Mouse (Mus musculus): ENCODE data around the gene Nradd.

Nradd gene

DNA sequence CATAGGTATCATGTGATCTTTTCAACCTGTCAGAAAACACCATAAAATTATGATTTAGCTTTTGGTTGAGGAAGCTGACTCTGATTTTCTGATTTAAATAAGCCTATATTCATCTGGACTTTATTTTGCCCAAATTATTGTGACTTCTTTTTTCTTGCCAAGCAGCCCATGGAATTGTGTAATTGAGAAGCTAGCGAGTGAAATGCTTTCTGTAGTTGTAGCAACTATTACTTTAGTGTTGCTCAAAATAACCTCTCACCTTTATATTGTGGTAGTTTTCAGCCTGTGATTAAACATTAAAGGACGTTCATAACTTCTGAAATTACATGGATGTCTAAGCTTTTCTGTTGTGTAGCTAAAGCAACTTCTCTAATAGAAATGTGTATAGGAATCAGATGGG lies 42.1 kb downstream of the Nradd start:
- DNase-seq = no peak

Measured in cerebellum, adult 11-12 months (tissue).